Mouse (Mus musculus) heart, postnatal 0 days (tissue): Measurements from ENCODE around the gene 1600002K03Rik. TPM values are rescaled to one million over a fixed set of nuclear protein-coding genes. Genes with fewer than 3 reads are reported as not detected.
"Not testable (repeated sequence)": the region's sequence is repeated elsewhere in the genome, so short reads cannot be mapped to it uniquely, and the experiment has no call there.

Source experiments
- ATAC-seq: fragments of 200-750 bp; cut with Nextera tagmentation; 2 replicates; pipeline ENCODE4 v1.8.0; 2017; ENCODE audit warnings: low read depth, moderate number of reproducible peaks, moderate library complexity; ENCODE audit not compliant: insufficient read depth
- DNase-seq: peaks from one replicate; pipeline ENCODE4 v3.0.0-alpha.2; 2016; ENCODE audit warnings: low spot score
- H3K27ac ChIP-seq: fragments of 300-500 bp; sonication (generic); 2 replicates; pipeline ENCODE4 v1.5.1; 2014; ENCODE audit warnings: low read depth, mild to moderate bottlenecking
- H3K27me3 ChIP-seq: fragments of 300-500 bp; sonication (generic); 2 replicates; pipeline ENCODE4 v1.6.1; 2014; ENCODE audit warnings: low read length, mixed read lengths; ENCODE audit not compliant: control insufficient read depth, insufficient read depth
- H3K36me3 ChIP-seq: fragments of 300-500 bp; sonication (generic); replicated peaks from 2 replicates; pipeline ENCODE4 v1.6.1; 2014; ENCODE audit warnings: low read length, mixed read lengths; ENCODE audit not compliant: control insufficient read depth, insufficient read depth
- H3K4me1 ChIP-seq: fragments of 300-500 bp; sonication (generic); 2 replicates; pipeline ENCODE4 v1.6.1; 2014; ENCODE audit warnings: antibody characterized with exemption; ENCODE audit not compliant: control insufficient read depth, insufficient read depth
- H3K4me2 ChIP-seq: fragments of 300-500 bp; sonication (generic); 2 replicates; pipeline ENCODE4 v1.6.1; 2014; ENCODE audit warnings: low read depth, mild to moderate bottlenecking, low read length, moderate library complexity
- H3K4me3 ChIP-seq: fragments of 300-500 bp; sonication (generic); 2 replicates; pipeline ENCODE4 v1.5.1; 2014; ENCODE audit warnings: low read depth, low read length
- H3K9ac ChIP-seq: fragments of 300-500 bp; sonication (generic); replicated peaks from 2 replicates; pipeline ENCODE4 v1.6.1; 2014; ENCODE audit warnings: low read depth, low read length, mixed read lengths
- H3K9me3 ChIP-seq: fragments of 300-500 bp; sonication (generic); replicated peaks from 2 replicates; pipeline ENCODE4 v1.6.1; 2016; ENCODE audit warnings: low read length; ENCODE audit not compliant: control insufficient read depth
- CTCF ChIP-seq: IDR thresholded peaks from 2 replicates; pipeline ENCODE4 v1.5.1; 2016; ENCODE audit warnings: antibody characterized with exemption, control low read depth, low read depth
- EP300 ChIP-seq: IDR thresholded peaks from 2 replicates; pipeline ENCODE4 v1.6.1; 2016; ENCODE audit warnings: antibody characterized with exemption, low read depth
- WGBS: fragments of 180-500 bp; shearing (Covaris S2); extraction: QIAGEN DNeasy Blood & Tissue Kit; methylation state at CpG from one replicate; pipeline ENCODE4 v1.1.7; 2014; 5-methylcytosine and 5-hydroxymethylcytosine counted together
- polyA plus RNA-seq: library from polyadenylated mRNA; unstranded; fragments of >200 nt; fragmentation: Nextera tagmentation; extraction: Ambion mirVana; gene quantifications from 2 replicates; pipeline ENCODE4 v1.2.1, GENCODE M21; 2015
- total RNA-seq: library from RNA; depleted of rRNA; stranded (reverse); fragments of >200 nt; gene quantifications from 2 replicates; pipeline ENCODE4 v1.2.3, GENCODE M21; 2014; ENCODE audit warnings: low replicate concordance

The 1600002K03Rik gene
- total and polyA plus RNA-seq, 2 experiments from 2014 or later = 5.7 to 8.9 TPM

DNA sequence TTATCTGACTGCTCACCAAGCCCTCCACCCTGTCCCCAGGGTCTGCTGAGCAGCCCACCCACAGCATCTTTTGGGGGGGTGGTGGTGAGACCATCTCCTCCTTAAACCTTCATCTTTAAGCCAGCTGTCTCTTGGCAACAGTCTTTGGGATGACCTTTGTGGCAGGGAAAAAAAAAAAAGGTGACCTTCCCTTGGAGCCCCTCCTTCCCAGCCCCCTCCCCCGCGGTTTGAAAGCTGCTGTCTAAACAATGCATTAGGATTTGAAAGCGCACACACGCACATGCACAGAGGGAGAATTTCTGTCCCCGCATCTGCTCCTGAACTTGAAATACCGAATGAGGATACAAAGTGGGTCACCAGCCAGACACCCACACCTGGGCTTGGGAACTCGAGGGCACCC, 31.3 kb downstream of the 1600002K03Rik start:
- TF ChIP-seq EP300 (no peak), CTCF (no peak)
- Histone ChIP-seq H3K4me1 (no peaks in the 10 kb centered on the region), H3K4me2 (no peak overlapping the region), H3K9me3 (no peaks in the 10 kb centered on the region), H3K27me3 (no peaks in the 10 kb centered on the region), H3K4me3 (no peak overlapping the region), H3K9ac (no peak overlapping the region), H3K27ac (no peak overlapping the region), H3K36me3 (no peaks in the 10 kb centered on the region)
- DNase-seq = no peak
- ATAC-seq = no peak
- 46% methylated on average over 7 of the region's 7 CpGs for WGBS

DNA sequence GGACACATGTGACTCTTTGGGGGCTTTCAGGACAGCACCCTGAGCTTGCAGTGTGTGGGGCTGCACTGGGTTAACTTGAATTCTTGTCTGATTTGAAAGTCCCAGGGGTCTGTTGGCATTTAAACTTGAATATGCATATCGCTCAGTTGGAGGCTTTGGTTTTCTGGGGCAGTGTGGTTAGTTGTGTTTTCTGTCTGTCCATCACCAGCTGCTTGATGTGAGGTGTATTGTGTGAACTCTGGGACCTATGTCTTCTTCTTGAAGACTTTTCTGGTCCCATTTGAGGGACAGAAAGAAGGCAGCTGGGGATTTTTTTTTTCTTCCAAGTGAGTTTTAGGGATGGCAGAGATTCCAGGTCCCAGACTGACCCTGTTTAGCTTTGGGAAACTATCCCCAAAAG, 34.5 kb downstream of the 1600002K03Rik start:
- Histone ChIP-seq H3K27me3 (no peaks in the 10 kb centered on the region), H3K9me3 (no peaks in the 10 kb centered on the region), H3K4me1 (no peaks in the 10 kb centered on the region), H3K9ac (no peak overlapping the region), H3K36me3 (no peaks in the 10 kb centered on the region), H3K27ac (no peak overlapping the region), H3K4me2 (no peak overlapping the region), H3K4me3 (no peak overlapping the region)
- WGBS = 63% methylated on average over 1 of the region's 1 CpGs
- ATAC-seq (no peak), DNase-seq (no peak)
- TF ChIP-seq CTCF (no peak), EP300 (no peak)

DNA sequence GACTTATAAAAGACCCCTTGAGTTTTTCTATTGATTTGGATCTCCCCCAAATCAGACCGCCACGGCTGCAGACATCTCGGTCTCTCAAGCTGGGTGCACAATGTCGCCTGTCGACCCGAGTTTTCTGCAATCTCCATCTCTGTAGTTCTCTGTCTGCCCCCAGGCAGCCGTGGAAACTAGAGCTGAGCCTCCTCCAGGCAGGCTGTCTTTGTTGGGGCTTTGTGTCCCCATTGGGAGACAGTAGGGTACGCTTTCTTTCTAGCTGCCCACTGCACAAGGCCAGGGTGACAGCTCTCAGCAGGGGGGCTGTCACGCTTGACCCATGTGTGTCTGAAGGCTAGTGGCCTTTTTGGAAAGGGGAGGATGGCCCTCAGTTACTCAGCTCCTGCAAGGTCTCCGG, 34.9 kb downstream of the 1600002K03Rik start:
- Histone ChIP-seq H3K27me3 (no peaks in the 10 kb centered on the region), H3K4me2 (no peak overlapping the region), H3K4me1 (no peaks in the 10 kb centered on the region), H3K9me3 (no peaks in the 10 kb centered on the region), H3K9ac (no peak overlapping the region), H3K27ac (no peak overlapping the region), H3K36me3 (no peaks in the 10 kb centered on the region), H3K4me3 (no peak overlapping the region)
- DNase-seq (no peak), ATAC-seq (no peak)
- TF ChIP-seq EP300 = no peak
- TF ChIP-seq CTCF = no peak
- 85% methylated on average over 10 of the region's 10 CpGs for WGBS

DNA sequence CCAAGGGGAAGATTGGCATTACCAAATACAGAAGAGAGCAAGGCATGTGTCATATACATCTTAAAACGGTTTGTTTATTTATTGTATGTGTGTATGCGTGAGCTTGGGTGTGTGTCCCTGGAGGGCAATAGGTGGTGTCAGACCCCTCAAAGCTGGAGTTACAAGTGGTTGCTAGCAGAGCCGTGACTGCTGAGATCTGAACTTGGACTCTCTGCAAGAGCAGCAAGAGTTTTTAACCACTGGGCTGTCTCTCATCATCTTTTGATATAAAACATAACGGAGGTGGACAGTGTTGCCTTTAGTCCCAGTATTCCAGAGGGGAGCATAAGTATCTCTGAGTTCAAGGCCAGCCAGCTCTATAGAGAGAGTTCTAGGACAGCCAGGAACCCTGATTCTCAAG, 35.5 kb downstream of the 1600002K03Rik start:
- H3K27me3 ChIP-seq = no peaks in the 10 kb centered on the region
- H3K36me3 ChIP-seq = no peaks in the 10 kb centered on the region
- no peak overlapping the region for H3K9ac ChIP-seq
- H3K4me1 ChIP-seq = no peaks in the 10 kb centered on the region
- no peaks in the 10 kb centered on the region for H3K9me3 ChIP-seq
- WGBS = 70% methylated on average over 4 of the region's 4 CpGs
- no peak overlapping the region for H3K4me3 ChIP-seq
- H3K27ac ChIP-seq = no peak overlapping the region
- TF ChIP-seq EP300 (no peak), CTCF (no peak)
- no peak overlapping the region for H3K4me2 ChIP-seq
- DNase-seq = no peak
- ATAC-seq = no peak

DNA sequence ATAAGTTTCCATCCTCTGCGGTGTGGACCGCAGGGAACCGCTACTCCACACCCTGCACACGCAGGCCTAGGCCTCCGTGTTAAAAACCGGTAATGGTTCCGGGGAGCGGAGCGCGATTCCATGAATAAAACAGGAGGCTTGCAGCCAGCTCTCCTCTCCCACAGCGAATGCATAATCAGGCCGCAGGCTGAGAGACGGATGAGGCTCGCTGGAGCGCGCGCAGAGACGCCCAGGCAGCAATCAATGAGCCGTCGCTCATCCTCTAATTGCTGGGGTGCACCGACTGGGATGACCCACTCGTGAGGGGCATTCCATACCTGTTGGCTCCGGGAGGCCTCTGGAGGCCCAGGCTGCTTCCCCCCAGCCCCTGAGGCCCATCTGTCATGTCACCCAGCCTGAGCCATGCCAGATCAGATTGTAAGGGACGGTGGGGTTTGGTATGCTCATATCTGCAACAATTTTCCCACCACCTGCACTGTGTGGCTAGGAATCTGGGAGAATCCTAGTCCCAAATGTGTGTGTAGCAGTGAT, 36.2 kb downstream of the 1600002K03Rik start:
- Histone ChIP-seq H3K9me3 (no peaks in the 10 kb centered on the region), H3K9ac (no peak overlapping the region), H3K36me3 (no peaks in the 10 kb centered on the region), H3K27ac (no peak overlapping the region), H3K27me3 (no peaks in the 10 kb centered on the region), H3K4me1 (no peaks in the 10 kb centered on the region), H3K4me2 (no peak overlapping the region), H3K4me3 (no peak overlapping the region)
- TF ChIP-seq CTCF = no peak
- no peak for TF ChIP-seq EP300
- ATAC-seq (no peak), DNase-seq (no peak)
- WGBS = 24% methylated on average over 24 of the region's 24 CpGs

DNA sequence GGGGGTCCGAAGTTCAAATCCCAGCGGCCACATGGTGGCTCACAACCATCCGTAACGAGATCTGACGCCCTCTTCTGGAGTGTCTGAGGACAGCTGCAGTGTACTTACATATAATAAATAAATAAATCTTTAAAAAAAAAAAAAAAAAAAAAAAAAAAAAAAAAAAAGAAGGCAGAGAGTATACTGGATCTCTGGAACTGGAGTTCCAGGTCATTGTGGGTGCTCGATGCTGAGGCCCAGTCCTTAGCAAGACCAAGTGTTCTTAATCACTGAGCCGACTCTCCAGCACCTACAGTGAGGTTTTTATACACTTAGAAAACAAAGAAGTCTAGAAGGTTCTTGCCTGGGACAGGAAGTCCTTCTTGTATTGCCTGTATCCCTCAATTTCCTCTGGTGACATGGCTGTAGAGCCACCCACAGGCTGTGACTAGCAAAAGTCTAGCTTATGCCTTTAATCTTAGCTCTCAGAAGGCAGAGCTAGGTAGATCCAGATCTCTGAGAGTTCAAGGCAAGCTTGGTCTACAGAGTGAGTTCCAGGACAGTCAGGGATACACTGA, 38.9 kb downstream of the 1600002K03Rik start:
- H3K27me3 ChIP-seq, H3K4me3 ChIP-seq, H3K4me2 ChIP-seq, DNase-seq, H3K36me3 ChIP-seq, ATAC-seq, H3K9me3 ChIP-seq, H3K27ac ChIP-seq, H3K4me1 ChIP-seq, H3K9ac ChIP-seq: not testable (repeated sequence)
- WGBS = 59% methylated on average over 7 of the region's 7 CpGs
